Mouse (Mus musculus) WW6 (cell line): Measurements from ENCODE around the gene Zfp456.
"Not testable (repeated sequence)": the region's sequence is repeated elsewhere in the genome, so short reads cannot be mapped to it uniquely, and the experiment has no call there.

Experiments
- DNase-seq: peaks from one replicate; pipeline ENCODE4 v3.0.0-alpha.2; 2013; ENCODE audit warnings: low read depth, low spot score

Gene Zfp456

DNA sequence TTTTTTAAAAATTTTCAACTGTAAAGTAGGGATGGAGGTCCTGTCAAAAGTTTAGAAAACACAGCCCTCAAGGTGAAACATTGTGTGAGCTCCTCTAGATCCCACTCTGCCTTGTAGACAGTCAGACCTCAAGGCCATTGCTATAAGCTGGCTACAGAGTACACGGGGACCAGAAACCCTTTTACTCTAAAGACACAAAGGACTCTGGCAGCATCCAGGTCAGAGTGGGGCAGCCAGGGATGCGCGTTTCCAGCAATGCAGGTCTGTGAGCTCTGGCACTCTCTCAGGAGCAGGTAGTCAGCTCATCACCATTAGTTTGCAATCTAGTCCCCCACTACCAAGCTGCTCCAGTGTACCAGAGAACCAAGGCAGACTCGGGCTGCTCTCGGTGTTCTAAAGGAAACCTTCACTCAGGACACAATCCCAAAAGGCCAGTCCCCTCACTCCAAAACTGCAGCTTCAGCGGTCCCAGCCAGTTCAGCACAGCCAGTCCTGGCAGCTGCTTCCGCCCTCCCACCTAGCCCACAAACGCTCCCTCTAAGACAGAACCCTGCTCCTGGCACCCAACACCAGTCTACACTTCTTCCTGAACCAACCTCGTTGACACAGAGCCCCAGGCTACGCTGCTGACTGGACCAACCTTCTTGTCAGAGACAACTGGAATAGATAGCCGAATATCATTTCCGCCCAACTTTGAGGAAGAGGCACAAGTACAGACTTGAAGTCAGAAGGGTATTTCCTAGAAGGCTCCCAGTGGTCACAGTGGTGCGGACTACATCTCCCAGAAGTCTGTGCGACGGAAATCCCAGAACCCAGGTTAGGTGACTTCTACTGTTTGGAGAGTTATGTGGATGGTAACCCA lies at the start of gene Zfp456, which contains the start of gene Gm28041:
TSS of gene Zfp456 (minus strand) at position 761 of the 862 bp plus-strand sequence.
TSS of gene Gm28041 (minus strand) at position 684 of the 862 bp plus-strand sequence.
- peak; percentile 53 for DNase-seq

DNA sequence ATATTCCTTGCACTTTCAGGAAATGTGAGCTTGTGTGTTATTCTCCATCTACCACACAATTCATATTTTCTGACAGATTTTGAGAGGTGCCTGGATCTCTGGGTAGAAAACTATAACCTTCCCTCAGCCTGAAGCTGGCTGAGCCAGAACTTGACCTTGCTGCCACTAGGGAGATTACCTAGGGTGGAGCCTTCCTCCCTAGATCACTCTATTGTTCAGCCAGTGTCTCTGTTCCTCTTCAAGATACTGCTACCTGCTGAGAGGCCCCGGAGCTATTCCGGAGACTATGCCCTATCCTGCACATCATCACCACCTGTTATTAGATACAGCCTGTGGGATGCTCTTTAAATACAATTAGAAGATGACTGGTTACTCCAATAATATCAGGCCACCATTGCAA lies 46.9 kb upstream of the Zfp456 start:
- not testable (repeated sequence) for DNase-seq

DNA sequence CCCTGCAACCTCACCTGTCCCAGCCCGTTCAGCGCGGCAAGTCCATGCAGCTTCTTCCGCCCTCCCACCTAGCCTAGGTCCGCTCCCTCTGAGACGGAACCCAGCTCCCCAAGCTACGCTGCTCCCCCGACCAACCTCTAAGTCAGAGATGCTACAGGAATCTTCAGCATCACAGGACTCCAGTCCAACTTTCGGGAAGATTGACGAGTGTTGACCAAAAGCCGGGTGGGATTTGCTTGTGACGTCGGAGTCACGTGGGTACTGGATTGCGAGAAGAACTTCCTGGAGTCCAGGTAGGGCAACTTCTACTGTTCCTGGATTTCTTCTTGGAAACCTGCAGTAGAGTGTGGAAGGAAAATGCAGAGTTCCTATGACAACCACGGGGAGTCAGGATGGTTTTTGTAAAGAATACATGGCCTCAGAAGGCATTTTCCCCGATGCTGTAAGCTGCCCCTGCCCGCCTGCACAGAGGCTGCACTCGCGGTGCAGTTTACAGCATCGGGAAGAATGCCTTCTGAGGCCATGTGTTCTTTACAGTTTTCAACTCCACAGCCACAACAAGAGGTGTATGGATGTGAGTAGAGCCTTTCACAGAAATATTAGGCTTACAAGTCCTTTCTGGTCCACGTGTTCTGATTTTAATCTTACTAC lies 45.7 kb upstream of the Zfp456 start, which contains the start of gene Zfp459:
TSS of gene Zfp459 (minus strand) at position 212 of the 651 bp plus-strand sequence.
- no peak for DNase-seq

DNA sequence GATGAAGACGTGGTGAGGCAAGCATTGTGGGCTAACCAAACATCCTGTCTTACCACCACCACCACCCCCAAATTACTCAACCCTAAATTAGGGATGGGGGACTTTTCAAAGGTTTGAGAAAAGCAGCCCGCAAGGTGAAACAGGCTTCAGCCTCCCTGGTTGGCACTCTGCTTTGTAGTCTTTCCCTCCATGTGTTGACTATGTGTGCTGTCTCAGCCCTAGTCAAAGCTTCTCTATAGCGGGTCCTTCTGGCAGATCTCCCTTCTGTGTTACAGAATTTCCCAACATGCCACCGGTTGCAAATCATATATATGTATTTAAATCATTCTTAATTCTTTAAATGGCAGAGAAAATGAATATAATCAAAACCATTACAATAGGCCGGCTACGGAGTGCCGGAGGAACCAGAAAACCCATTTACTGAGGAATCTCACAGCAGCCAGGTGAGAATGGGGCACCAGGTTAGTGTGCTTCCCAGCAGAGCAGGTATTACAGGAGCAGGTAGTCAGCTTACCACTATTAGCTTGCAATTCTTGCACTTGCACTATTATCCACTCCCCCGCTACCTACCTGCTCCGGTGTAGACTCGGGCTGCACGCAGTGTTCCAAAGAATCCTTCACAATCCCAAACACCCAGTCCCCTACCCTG lies 45.1 kb upstream of the Zfp456 start:
- no peak for DNase-seq

DNA sequence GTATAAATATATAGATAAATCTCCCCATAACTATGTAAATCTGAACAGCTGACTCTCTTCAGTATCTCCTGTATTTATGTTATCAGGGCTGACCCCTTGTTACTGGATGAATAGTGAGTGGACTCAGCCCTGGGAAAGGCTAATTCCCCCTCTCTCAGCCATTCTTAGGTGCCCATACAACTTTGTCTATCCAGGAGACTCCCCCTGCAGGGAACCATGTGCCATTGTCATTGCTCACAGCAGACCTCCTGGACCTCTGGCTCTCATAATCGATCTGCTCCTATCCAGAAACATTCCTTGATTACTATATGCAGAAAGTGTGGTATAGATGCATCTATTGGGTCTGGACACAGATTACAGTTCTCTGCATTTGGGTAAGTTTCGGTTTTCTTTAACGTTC lies 41.2 kb upstream of the Zfp456 start:
- DNase-seq = no peak

DNA sequence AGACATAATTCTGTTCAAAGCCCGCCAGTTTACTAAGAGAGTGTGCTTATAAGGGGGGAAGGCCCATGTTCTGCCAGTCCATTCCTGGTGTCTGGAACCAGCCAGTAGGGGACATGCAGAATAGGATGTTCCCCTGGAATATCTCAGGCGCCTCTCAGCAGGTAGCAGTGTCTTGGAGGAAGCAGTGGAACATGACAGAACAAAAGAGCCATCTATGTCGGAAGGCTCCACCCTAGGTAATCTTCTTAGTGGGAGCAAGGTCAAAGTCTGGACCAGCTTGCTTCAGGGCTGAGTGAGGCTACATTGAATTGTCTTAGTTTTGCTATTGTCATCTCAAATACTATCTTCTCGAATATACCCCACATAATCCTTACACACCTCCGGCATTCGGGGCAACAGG lies 40.1 kb upstream of the Zfp456 start:
- no peak for DNase-seq

DNA sequence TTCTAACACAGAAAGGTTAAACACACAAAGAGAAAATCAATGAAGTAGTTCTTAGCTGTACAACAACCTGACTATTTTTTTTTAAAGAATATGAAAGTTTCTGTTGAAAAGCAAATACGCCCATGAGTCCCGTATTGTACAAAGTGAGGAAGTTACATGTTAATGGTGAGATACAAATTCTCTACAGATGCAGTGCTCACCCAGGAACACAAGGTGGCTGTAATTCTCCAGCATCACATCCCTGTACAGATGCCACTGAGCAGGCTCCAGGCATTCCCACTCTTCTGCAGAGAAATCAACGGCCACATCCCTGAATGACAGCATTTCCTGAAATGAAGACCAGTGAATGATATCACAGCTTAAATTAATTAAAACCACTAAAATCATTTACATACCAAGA lies 38.0 kb upstream of the Zfp456 start:
- not testable (repeated sequence) for DNase-seq

DNA sequence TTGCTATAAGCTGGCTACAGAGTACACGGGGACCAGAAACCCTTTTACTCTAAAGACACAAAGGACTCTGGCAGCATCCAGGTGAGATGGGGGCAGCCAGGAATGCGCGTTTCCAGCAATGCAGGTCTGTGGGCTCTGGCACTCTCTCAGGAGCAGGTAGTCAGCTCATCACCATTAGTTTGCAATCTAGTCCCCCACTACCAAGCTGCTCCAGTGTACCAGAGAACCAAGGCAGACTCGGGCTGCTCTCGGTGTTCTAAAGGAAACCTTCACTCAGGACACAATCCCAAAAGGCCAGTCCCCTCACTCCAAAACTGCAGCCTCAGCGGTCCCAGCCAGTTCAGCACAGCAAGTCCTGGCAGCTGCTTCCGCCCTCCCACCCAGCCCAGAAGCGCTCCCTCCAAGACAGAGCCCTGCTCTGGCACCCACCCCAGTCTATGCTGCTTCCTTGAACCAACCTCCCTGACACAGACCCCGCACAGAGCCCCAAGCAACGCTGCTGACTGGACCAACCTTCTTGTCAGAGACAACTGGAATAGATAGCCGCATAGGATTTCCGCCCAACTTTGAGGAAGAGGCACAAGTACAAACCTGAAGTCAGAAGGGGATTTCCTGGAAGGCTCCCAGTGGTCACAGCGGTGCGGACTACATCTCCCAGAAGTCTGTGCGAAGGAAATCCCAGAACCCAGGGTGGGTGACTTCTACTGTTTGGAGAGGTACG lies 23.7 kb upstream of the Zfp456 start, which contains the start of gene Zfp429:
TSS of gene Zfp429 (minus strand) at position 637 of the 721 bp plus-strand sequence.
- DNase-seq = peak; percentile 36

DNA sequence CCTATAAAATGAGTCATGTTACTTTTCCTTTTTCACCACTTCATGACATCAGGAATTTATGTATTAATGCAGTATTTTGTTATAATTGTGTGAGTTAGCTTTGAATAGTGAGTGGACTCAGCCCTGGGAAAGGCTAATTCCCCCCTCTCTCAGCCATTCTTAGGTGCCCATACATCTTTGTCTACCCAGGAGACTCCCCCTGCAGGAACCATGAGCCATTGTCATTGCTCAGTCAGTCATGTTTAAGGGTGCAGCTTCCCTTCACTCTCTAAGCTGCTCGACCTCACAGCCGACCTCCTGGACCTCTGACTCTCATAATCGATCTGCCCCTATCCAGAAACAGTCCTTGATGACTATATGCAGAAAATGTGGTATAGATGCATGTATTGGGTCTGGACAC lies 645 bp upstream of the Zfp456 start:
- not testable (repeated sequence) for DNase-seq

DNA sequence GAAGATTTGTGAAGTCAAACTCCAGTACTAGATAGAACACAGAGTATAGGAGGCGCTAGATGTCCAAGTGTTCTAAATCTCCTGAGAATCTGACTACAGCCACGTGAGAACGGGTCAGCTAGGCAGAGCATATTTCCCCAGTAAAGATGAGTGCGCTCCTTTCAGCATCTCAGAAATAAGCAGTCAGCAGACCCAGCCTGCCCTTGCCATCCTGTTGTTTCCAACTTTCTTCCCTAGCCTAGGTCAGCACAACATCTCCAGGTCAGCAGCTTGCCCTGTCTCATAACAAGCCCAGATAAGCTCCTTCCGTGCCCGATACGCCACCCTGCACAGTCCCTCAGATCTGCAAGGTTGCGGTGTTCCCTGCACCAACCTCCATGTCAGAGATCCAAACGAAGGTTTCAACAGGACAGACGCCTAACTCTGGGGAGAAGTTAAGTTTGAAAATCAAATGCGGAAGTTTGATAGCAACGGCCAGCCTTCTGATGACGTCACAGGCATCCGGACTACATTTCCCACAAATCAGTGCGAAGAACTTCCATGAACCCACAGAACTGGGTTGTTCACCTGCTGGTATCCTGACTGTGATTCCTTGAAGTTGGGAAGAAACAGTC lies 15.4 kb downstream of the Zfp456 start, which contains the start of the genes Gm28044 and Zfp953:
TSS of gene Gm28044 (minus strand) at position 406 of the 614 bp plus-strand sequence.
TSS of gene Zfp953 (minus strand) at position 475 of the 614 bp plus-strand sequence.
- DNase-seq = peak; percentile 63

DNA sequence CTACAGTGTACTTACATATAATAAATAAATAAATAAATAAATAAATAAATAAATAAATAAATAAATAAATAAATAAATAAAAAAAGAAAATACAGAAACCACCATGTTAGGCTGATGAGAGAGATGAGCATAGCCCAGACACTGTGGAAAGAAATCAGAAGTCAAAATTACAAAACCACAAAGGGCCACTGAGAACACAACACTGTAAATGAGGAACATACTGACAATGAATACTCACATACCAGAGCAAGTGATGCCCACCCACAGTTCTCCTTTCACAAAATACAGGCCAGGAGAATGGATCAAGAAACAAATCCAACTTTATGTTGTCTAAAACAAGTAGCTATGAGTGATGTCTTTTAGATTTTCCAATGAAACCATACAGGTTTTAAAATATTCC lies 23.8 kb downstream of the Zfp456 start:
- DNase-seq = no peak

DNA sequence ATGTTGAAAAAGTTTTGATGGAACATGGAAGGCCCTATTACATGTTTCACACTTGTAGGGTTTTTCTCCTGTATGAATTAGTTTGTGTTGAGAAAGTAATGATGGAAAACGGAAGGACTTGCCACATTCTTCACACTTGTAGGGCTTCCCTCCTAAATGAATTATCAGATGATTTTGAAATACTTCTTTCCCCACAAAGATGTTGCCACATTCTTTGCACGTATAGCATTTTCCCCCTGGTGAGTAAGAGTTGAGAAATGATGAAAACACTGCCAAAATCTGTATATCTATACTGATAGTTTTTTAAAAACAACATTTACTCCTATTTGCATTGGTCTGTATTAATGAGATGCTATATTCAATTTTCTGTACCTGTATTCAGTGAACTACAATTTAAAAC lies 32.2 kb downstream of the Zfp456 start:
- no peak for DNase-seq

DNA sequence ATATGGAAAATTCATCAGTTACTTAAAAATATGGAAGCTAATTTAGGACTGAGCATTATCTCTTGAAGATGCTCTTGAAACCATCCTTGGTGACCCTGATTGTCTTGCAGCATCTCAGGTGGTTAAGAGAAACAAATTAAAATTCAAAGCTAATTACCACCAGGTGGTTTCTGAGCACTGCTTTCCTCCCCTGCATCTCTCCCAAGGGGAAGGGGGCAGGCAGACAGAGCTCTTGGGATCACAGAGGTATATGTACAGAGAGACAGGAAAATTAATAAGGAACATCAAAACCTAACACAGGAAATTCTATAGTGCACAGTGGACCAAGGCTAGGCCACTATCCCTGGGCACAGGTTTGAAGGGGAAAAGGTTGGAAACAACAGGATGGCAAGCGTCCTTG lies 42.7 kb downstream of the Zfp456 start:
- no peak for DNase-seq

DNA sequence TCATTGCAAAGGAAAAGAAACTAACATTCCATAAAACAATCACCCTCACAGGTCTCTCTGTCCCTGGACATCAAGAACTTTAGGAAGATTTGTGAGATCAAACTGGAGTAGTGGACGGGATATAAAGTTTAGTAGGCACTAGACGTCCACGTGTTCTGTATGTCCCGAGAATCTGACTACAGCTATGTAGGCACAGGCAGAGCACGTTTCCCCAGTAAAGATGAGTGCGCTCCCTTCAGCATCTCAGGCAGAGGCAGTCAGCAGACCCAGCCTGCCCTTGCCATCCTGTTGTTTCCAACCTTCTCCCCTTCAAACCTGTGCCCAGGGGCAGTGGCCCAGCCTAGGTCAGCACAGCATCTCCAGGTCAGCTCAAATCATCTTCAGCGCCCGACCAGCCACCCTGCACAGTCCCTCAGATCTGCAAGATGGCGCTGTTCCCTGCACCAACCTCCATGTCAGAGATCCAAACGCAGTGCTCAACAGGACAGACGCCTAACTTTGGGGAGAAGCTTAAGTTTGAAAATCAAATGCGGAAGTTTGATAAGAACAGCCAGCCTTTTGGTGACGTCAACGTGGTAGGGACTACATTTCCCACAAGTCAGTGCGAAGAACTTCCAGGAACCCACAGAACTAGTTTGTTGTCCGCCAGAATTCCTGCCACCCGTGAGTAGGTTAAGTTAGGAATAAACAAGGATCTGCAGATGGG lies 43.4 kb downstream of the Zfp456 start, which contains the start of gene Zfp595:
TSS of gene Zfp595 (minus strand) at position 552 of the 706 bp plus-strand sequence.
- DNase-seq = peak; percentile 67
